Mouse (Mus musculus): ENCODE measurements at regions not wholly inside any gene's neighbourhood (a gene's known extent, or its start where the extent isn't known, plus 50 kb on each side); places are given as distances from the start of the nearest gene placed in this dataset.
A peak's percentile ranks its signal among the peaks of the same experiment; 100 is the strongest.

GRCm38 (mm10) chr14:28784106-28784633, 233.8 kb upstream of the Lrtm1 start:
- Histone ChIP-seq H3K4me3 (no peak overlapping the region), H3K27ac (no peak overlapping the region)
- intact Hi-C loops (cut with DNase I), result no loop called here
- no peak for DNase-seq (ENCODE audit: extremely low spot score in 1 of 2, low spot score in 2 of 2)
- no peak for TF ChIP-seq CTCF (IDR thresholded peaks at IDR 0.05)

DNA sequence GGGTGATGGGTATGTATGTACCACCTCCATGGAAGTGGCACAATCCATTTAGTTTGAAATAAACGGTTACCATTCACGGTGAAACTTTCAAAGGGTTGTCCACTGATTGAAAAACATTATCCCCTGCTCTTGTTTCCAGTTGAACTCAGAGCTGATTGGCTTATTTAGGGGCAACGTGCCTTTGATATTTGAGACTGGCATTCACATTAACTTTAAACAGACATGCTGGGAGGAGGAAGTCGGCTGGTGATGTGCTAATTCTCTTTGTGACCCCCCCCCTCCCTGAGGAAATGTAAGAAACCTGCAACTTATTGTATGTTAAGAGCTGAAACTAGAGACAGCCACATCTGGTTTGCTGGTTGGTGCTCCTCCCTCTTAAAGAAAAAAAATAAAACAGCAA, 219.7 kb upstream of the Lrtm1 start:
- H3K27ac ChIP-seq, result no peak overlapping the region
- intact Hi-C loops (cut with DNase I), result no loop called here
- no peak overlapping the region for H3K4me3 ChIP-seq
- TF ChIP-seq CTCF (IDR thresholded peaks at IDR 0.05), result no peak
- no peak for DNase-seq (ENCODE audit: extremely low spot score in 1 of 2, low spot score in 2 of 2)

DNA sequence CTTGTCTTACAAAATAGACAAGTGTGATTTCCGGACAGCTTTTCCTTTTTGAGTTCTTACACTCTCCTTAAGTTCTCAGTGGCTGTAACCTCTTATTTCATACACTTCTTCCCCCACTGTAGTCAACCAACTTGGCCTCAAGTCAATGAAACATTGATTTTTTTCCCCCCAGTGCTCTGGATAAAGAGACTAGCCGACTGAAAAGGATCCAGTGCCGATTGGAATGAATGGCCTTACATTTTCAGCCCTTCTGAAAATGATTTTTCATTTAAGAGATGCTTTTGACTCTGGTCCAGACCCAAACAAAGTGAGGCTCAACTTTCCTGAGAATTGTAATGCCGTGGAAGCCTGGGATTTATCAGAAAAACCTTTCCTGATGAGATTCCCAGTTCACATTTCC, 216.3 kb upstream of the Lrtm1 start:
- intact Hi-C loops (cut with DNase I), result no loop called here
- H3K27ac ChIP-seq, result no peak overlapping the region
- DNase-seq (ENCODE audit: extremely low spot score in 1 of 2, low spot score in 2 of 2), result no peak
- no peak overlapping the region for H3K4me3 ChIP-seq
- no peak for TF ChIP-seq CTCF (IDR thresholded peaks at IDR 0.05)

DNA sequence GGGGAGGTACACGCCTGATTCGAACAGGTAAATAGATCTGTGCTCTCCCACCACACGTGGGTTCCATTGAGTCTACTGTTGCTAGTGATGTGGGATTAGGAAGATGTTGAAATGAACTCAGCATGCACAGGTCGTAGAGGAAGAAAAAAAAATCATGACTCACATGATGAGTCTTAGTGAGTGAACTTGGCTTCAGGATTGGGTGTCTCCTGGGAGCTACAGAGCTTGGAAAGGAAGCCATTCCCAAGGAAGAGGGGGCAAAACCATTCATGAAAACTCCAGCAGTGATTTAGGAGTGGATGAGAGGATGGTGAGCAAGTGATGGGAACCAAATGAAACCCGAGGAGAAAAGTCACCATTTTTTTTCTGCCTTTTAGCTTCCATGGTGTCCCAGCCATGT, 215.9 kb upstream of the Lrtm1 start:
- DNase-seq (ENCODE audit: extremely low spot score in 1 of 2, low spot score in 2 of 2), result no peak
- Histone ChIP-seq H3K4me3 (no peak overlapping the region), H3K27ac (no peak overlapping the region)
- TF ChIP-seq CTCF (IDR thresholded peaks at IDR 0.05), result no peak
- intact Hi-C loops (cut with DNase I), result no loop called here

GRCm38 (mm10) chr14:28808094-28808493, 209.9 kb upstream of the Lrtm1 start:
- DNase-seq (ENCODE audit: extremely low spot score in 1 of 2, low spot score in 2 of 2), result no peak
- no peak for TF ChIP-seq CTCF (IDR thresholded peaks at IDR 0.05)
- intact Hi-C loops (cut with DNase I), result no loop called here
- Histone ChIP-seq H3K27ac (no peak overlapping the region), H3K4me3 (no peak overlapping the region)

GRCm38 (mm10) chr14:28809355-28809754, 208.7 kb upstream of the Lrtm1 start:
- H3K4me3 ChIP-seq, result no peak overlapping the region
- TF ChIP-seq CTCF (IDR thresholded peaks at IDR 0.05), result no peak
- no peak for DNase-seq (ENCODE audit: extremely low spot score in 1 of 2, low spot score in 2 of 2)
- intact Hi-C loops (cut with DNase I), result no loop called here
- H3K27ac ChIP-seq, result no peak overlapping the region

DNA sequence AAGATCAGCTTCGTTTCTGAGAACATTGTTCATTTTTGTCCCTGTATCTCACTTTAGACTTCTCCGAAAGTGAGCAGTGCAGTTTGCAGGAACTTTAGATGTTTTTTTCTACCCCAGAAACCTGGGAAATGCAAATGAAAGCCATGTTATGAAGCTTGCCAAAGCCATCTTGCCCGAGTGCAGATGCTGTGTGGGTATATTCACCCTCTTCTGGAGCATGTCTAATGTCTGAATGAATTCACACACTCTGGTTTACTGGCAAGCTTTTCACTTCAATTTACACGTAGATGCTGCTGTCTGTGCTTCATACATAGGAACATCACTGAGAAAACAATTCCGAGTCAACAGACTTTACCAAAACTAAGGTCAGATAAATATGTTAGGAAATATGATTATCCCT, 197.0 kb upstream of the Lrtm1 start:
- intact Hi-C loops (cut with DNase I), result loop anchor here (10.0 kb wide), 1 partner anchor 586 kb away; no protein-coding TSS in a partner anchor
- no peak for DNase-seq (ENCODE audit: extremely low spot score in 1 of 2, low spot score in 2 of 2)
- Histone ChIP-seq H3K4me3 (no peak overlapping the region), H3K27ac (no peak overlapping the region)
- no peak for TF ChIP-seq CTCF (IDR thresholded peaks at IDR 0.05)

- no peak for TF ChIP-seq CTCF (IDR thresholded peaks at IDR 0.05)
- DNase-seq (ENCODE audit: extremely low spot score in 1 of 2, low spot score in 2 of 2), result no peak
- intact Hi-C loops (cut with DNase I), result loop anchor here (10.0 kb wide), 1 partner anchor 592 kb away; no protein-coding TSS in a partner anchor
- H3K27ac ChIP-seq, result no peak overlapping the region
- no peak overlapping the region for H3K4me3 ChIP-seq
These were observed 190.8 kb upstream of the Lrtm1 start for GRCm38 (mm10) chr14:28827186-28827585.

DNA sequence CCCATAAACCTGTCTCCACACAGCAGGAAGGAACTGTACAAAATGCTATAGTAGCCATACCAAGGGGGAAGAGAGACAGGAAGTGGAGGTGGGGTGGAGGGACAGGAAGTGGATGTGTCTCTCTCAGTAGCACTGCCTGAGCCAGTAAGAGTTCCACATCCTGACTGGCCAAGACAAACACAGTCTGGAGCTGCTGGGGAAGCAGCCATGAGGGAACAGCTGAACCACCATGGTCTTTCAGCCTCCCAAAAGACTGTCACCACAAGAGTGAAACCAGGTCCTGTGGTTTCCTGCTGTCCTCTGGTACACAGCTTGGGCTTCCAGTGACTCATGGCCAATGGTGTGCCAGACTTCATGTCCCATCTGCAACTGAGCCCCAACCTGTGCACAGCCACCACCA, 180.9 kb upstream of the Lrtm1 start:
- DNase-seq (ENCODE audit: extremely low spot score in 1 of 2, low spot score in 2 of 2), result no peak
- intact Hi-C loops (cut with DNase I), result no loop called here
- no peak overlapping the region for H3K4me3 ChIP-seq
- TF ChIP-seq CTCF (IDR thresholded peaks at IDR 0.05), result no peak
- no peak overlapping the region for H3K27ac ChIP-seq

- no peak overlapping the region for H3K4me3 ChIP-seq
- no peak overlapping the region for H3K27ac ChIP-seq
- intact Hi-C loops (cut with DNase I), result no loop called here
- TF ChIP-seq CTCF (IDR thresholded peaks at IDR 0.05), result peak; percentile 33
- DNase-seq (ENCODE audit: extremely low spot score in 1 of 2, low spot score in 2 of 2), result peak; percentile 14 to 18
These were observed 169.0 kb upstream of the Lrtm1 start for GRCm38 (mm10) chr14:28848831-28849590.
